Mouse (Mus musculus) G1E (cell line): ENCODE data around the gene Hoxb2.

Experiments used
- CTCF ChIP-seq: IDR thresholded peaks from 2 replicates; pipeline ENCODE4 v1.5.1; 2012; ENCODE audit warnings: low read depth, low read length, inconsistent platforms, mixed read lengths
- GATA1 ChIP-seq: IDR thresholded peaks from 2 replicates; pipeline ENCODE4 v1.6.1; 2012; ENCODE audit warnings: borderline replicate concordance, low read length, inconsistent platforms, mixed read lengths
- GATA2 ChIP-seq: IDR thresholded peaks from 2 replicates; pipeline ENCODE4 v1.6.1; 2012; ENCODE audit warnings: low read depth, low read length, inconsistent platforms, borderline replicate concordance
- TAL1 ChIP-seq: conservative IDR thresholded peaks from 2 replicates; pipeline ENCODE4 v1.6.1; 2012; ENCODE audit warnings: low read depth, low read length, inconsistent platforms, mixed read lengths

GRCm38 (mm10) chr11:96374810-96375209, 24.5 kb downstream of the Hoxb2 start:
- no peak for TF ChIP-seq CTCF
- TF ChIP-seq GATA2, result no peak
- TF ChIP-seq TAL1, result no peak
- TF ChIP-seq GATA1, result no peak
